Mouse (Mus musculus) liver, adult 2 months (tissue): ENCODE measurements around the gene Nos1.

ENCODE experiments used
- CTCF ChIP-seq: fragments of 200-500 bp; IDR thresholded peaks from 2 replicates; pipeline ENCODE4 v1.5.1; 2011; ENCODE audit warnings: low read depth, low read length, control low read depth
- POLR2A ChIP-seq: fragments of 200-500 bp; IDR thresholded peaks from 2 replicates; pipeline ENCODE4 v1.6.1; 2011; ENCODE audit warnings: low read length, control low read depth; ENCODE audit not compliant: insufficient read depth; ENCODE audit errors: extremely low read depth

- TF ChIP-seq POLR2A (no peak), CTCF (no peak)
These were observed 93.4 kb downstream of the Nos1 start for GRCm38 (mm10) chr5:117874236-117874635.
